ENCODE assay signal across 15 mouse cellular contexts in the genomic region with DNA sequence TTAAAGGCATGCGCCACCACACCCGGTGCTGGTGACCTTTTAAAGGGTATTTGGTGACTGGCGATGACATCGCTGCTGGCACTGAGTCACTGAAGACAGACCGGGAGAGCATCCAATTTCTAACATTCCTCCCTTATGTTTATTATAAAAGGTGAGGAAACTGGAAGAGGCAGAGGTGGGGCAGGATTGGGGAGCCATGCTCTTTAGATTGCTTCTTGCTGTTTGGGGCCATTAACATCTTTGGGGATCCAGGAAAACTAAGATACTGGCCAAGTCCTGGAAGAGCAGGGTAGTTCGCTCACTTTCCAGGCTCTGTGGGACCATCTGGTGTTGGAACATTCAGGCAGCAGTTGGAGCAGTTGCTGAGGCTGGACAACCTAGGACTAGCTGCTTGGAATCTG. TPM values are rescaled to one million over a fixed set of nuclear protein-coding genes. Genes with fewer than 3 reads are reported as not detected.
DNase-seq lines count a peak whose midpoint lies in the region; ATAC-seq and TF ChIP-seq lines count a peak whose summit lies in the region.
"Had no signal": no experiment of that assay in that cellular context is flagged by ENCODE, and none has a peak within 500 bp of the region (broad histone marks: within the 10 kb centered on the region; RNA-seq: fewer than 3 reads in every experiment).

No protein-coding gene starts in this region.

- no peaks in the 10 kb centered on the region for H3K4me1 ChIP-seq in forebrain, embryonic 14.5 days (ENCODE audit: control insufficient read depth, insufficient read depth, low read length)
- no peaks in the 10 kb centered on the region for H3K4me1 ChIP-seq in forebrain, embryonic 10.5 days
- H3K4me1 ChIP-seq: hindbrain, embryonic 15.5 days had no signal

- ATAC-seq in forebrain, embryonic 14.5 days, result no peak
- ATAC-seq: intestine, embryonic 16.5 days; liver, postnatal 0 days had no signal

- H3K9ac ChIP-seq in forebrain, embryonic 14.5 days (ENCODE audit: low read length), result no peak overlapping the region
- H3K9ac ChIP-seq: heart, embryonic 13.5 days; hindbrain, embryonic 15.5 days; liver, postnatal 0 days had no signal

- no peak overlapping the region for H3K27ac ChIP-seq in forebrain, embryonic 14.5 days (ENCODE audit: low read depth, low read length)
- no peak overlapping the region for H3K27ac ChIP-seq in forebrain, embryonic 10.5 days
- H3K27ac ChIP-seq: heart, embryonic 13.5 days; hindbrain, embryonic 15.5 days had no signal

- no peak overlapping the region for H3K4me2 ChIP-seq in forebrain, embryonic 14.5 days (ENCODE audit: low read length)
- H3K4me2 ChIP-seq: heart, embryonic 13.5 days; hindbrain, embryonic 15.5 days; midbrain, embryonic 11.5 days had no signal

- H3K36me3 ChIP-seq in forebrain, embryonic 14.5 days (ENCODE audit: control insufficient read depth, insufficient read depth, low read length), result no peaks in the 10 kb centered on the region
- H3K36me3 ChIP-seq in forebrain, embryonic 10.5 days (replicated peaks), result no peaks in the 10 kb centered on the region
- H3K36me3 ChIP-seq: heart, embryonic 13.5 days; hindbrain, embryonic 15.5 days had no signal

- no peak for TF ChIP-seq POLR2A in brain, embryonic 14.5 days (IDR thresholded peaks at IDR 0.05; ENCODE audit: borderline replicate concordance, extremely low read depth, insufficient read depth, insufficient read length, poor library complexity, severe bottlenecking)

- 72% methylated on average over 6 of the region's 6 CpGs for WGBS in forebrain, embryonic 14.5 days
- WGBS in forebrain, embryonic 10.5 days, result 83% methylated on average over 6 of the region's 6 CpGs

- no peak for TF ChIP-seq CTCF in brain, embryonic 14.5 days (IDR thresholded peaks at IDR 0.05; ENCODE audit: borderline replicate concordance, extremely low read depth, insufficient read depth, insufficient read length)

- intact Hi-C loops in left cerebral cortex, postnatal 36 days (cut with DNase I), result no loop called here

- H3K9me3 ChIP-seq in forebrain, embryonic 14.5 days (replicated peaks; ENCODE audit: control insufficient read depth, low read length), result no peaks in the 10 kb centered on the region
- no peaks in the 10 kb centered on the region for H3K9me3 ChIP-seq in forebrain, embryonic 10.5 days
- H3K9me3 ChIP-seq: heart, embryonic 13.5 days; hindbrain, embryonic 15.5 days had no signal

- no peaks in the 10 kb centered on the region for H3K27me3 ChIP-seq in forebrain, embryonic 14.5 days (replicated peaks; ENCODE audit: control insufficient read depth, insufficient read depth, low read length)
- H3K27me3 ChIP-seq in forebrain, embryonic 10.5 days (ENCODE audit: poor library complexity, severe bottlenecking), result no peaks in the 10 kb centered on the region
- H3K27me3 ChIP-seq: hindbrain, embryonic 15.5 days had no signal

- DNase-seq in forebrain, embryonic 14.5 days (ENCODE audit: low spot score), result peak; percentile 19
- DNase-seq in forebrain, embryonic 10.5 days (ENCODE audit: extremely low spot score, low spot score), result no peak
- DNase-seq in 3T3-L1 (ENCODE audit: low read depth, low spot score), result peak; percentile 73
- peak; percentile 12 for DNase-seq in brain, embryonic 14.5 days (ENCODE audit: low read depth)
- DNase-seq in cerebellum, adult 9-11 months, result peak; percentile 66
- DNase-seq in left cerebral cortex, postnatal 36 days (ENCODE audit: low spot score in 2 of 2), result no peak
- no peak for DNase-seq in right cerebral cortex, postnatal 25 days
- DNase-seq in layer of hippocampus, adult 18-20 months (ENCODE audit: low spot score in 2 of 2), result no peak
- DNase-seq: gastrocnemius, postnatal 14 days; heart, adult 18-20 months; liver, postnatal 0 days had no signal

- no peak overlapping the region for H3K4me3 ChIP-seq in forebrain, embryonic 14.5 days (ENCODE audit: low read depth, low read length)
- no peak overlapping the region for H3K4me3 ChIP-seq in forebrain, embryonic 10.5 days
- H3K4me3 ChIP-seq: heart, embryonic 13.5 days; hindbrain, embryonic 15.5 days had no signal

RNA-seq across cellular contexts. Expression of a gene that starts 5.7 kb away (rescaled TPM):
- polyA plus RNA-seq in forebrain, embryonic 14.5 days (2014; fragmentation: Nextera tagmentation; extraction: Ambion mirVana), result 164 and 179 TPM in 2 replicates
- 159 and 175 TPM in 2 replicates for polyA plus RNA-seq in forebrain, embryonic 10.5 days (2016; fragmentation: Nextera tagmentation; extraction: Ambion mirVana)
- 110 and 137 TPM in 2 replicates for polyA plus RNA-seq in brain, embryonic 14.5 days (2012; rRNA removed)
- 100 to 1,000 TPM in 1 of 2 experiments, 10 to 100 TPM in 1; 86.3 to 105 TPM for total RNA-seq in left cerebral cortex, postnatal 36 days (2021)
- total RNA-seq in layer of hippocampus, adult 18-20 months (2021), result 10 to 100 TPM; 71.2 to 76.7 TPM

RNA-seq across cellular contexts. Expression of a gene that starts 31.7 kb away (rescaled TPM):
- 3.1 and 3.3 TPM in 2 replicates for polyA plus RNA-seq in forebrain, embryonic 14.5 days (2014; fragmentation: Nextera tagmentation; extraction: Ambion mirVana)
- 17.0 and 19.6 TPM in 2 replicates for polyA plus RNA-seq in forebrain, embryonic 10.5 days (2016; fragmentation: Nextera tagmentation; extraction: Ambion mirVana)
- 6.5 and 8.0 TPM in 2 replicates for polyA plus RNA-seq in brain, embryonic 14.5 days (2012; rRNA removed)
- 10 to 100 TPM; 35.5 to 42.7 TPM for total RNA-seq in left cerebral cortex, postnatal 36 days (2021)
- 10 to 100 TPM; 41.1 to 45.8 TPM for total RNA-seq in layer of hippocampus, adult 18-20 months (2021)

Comparison
In these comparisons a context has a peak if more than half of its experiments do, and no peak if none do; other contexts are left out.
1. DNase-seq: peak in forebrain, embryonic 14.5 days (single experiment), 3T3-L1 (single experiment), brain, embryonic 14.5 days (single experiment) and cerebellum, adult 9-11 months (single experiment); none in forebrain, embryonic 10.5 days (single experiment), left cerebral cortex, postnatal 36 days (0 of 2), right cerebral cortex, postnatal 25 days (single experiment) and layer of hippocampus, adult 18-20 months (0 of 2).